Mouse (Mus musculus): Measurements from ENCODE around the gene Cdon.
A peak's percentile ranks its signal among the peaks of the same experiment; 100 is the strongest.

Gene Cdon

DNA sequence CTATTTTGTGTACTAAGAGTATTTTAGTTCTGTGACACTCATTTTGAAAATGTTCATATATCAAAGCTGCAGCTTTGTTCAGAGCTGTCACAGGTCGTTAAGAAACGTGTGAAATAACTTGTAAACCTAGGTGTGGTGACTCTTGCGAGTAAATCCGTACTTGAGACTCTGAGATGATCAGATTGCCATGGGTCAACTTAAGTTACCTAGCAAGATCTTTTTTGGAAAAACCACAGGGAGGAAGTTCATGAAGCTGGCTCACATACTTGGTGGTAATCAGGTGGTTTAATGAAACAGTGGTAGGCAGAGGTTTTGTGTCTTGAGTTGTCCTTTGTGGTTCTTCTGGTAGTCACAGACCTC is 72.8 kb downstream of the Cdon start:
- DNase-seq (ENCODE audit: low spot score): no peak

DNA sequence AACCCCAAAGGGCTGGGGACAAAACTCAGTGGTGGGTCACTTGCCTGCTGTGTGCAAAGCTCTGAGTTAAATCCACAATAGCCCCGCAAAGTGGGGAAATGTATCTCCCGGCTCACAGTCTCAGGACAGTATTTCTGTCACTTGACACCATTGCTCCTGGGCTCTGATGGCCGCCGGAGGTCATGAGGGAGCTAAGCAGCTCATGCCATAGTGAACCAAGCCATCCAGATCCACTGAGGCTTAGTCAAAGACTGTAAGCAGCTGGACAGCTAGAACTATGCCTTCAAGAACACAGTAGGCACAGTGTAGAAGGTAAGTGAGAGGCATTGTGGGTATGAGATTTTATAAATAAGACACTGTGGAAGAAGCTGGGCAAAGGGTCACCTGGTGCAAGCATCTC is 74.0 kb downstream of the Cdon start:
- no peak for DNase-seq (ENCODE audit: low spot score)

DNA sequence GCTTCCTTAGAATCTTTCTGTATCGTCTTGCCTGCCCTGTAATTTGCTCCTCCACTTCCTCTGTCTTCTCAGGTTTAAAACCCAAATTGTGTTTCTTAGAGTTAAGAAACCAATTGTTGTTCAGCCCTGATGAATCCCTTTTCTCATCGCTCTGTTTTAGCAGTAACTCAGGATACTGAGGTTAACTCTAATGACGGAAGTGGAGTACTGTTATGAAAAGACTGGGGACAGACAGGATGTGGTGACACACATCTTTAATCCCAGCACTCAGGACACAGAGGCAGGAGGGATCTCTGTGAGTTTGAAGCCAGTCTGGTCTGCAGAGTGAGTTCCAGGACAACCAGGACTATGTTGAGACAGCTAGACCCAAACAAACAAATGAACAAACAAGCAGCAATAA is 74.5 kb downstream of the Cdon start:
- no peak for DNase-seq (ENCODE audit: low spot score)

DNA sequence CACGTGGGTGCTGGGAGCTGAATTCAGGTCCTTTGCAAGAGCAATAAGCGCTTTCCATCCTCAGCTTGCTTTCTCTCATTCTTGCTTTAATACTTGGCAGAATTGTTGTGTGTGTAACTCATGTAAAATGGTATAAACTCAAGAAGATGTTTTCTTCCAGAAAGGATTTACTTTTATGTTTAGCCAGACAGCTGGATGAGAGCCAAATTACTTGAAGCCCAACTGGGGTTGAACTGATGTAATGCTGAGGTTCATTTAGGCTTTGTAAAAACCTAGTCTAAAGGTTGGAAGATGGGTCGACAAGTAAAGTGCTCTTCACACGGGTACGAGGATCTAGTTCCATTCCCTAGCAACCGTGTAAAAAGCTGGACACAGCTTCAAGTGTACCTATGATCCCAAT is 79.0 kb downstream of the Cdon start:
- no peak for DNase-seq (ENCODE audit: low spot score)

DNA sequence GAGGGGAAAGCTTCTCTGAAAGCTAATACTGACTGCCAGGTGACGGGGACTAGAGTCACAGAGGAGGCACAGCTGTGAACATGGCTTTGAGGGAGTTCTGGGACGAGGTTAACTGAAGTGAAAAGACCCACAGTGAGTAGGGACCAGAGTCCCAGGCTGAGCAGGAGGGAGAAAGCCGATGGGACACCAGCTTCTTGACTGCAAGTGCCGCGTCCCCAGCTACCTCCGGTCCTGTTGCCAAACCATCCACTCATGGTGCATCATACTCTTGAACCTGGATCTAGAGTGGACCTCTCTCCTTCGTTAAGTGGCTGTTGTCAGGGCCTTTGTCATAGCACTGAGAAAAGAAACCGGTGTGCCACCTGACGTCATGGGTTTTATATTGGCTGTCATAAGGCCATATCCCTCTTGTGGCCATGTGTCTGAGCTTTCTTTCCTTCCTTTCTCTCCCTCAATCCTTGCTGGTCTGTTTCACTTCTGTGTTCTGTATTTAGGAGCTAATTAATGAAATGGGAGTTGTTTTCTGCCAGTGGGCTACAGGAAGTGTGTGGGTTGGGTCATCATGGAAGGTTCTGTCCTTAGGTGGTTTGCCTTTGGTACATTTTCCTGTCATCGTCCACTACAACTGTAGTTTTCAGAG is 81.6 kb downstream of the Cdon start:
- no peak for DNase-seq (ENCODE audit: low spot score)

DNA sequence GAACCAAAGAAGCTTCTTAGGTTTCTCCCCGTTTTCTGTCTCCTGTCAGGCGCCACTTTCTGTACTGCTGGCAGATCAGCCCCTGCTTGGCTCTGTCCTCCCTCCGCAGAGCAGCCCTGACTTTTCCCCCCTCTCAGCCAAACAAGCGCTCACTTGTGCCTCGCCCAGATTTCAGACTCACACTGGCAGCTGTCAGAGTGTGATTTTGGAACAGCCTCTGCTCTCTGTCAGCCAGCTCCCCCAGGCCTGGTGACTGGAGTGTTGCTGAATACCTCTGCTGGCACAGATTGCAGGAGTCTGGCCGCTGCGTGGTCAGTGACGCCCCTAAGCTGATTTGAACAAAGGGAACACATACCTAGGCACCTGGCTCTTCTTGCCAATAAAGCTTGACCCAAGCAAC is 87.3 kb downstream of the Cdon start:
- no peak for DNase-seq (ENCODE audit: low spot score)

DNA sequence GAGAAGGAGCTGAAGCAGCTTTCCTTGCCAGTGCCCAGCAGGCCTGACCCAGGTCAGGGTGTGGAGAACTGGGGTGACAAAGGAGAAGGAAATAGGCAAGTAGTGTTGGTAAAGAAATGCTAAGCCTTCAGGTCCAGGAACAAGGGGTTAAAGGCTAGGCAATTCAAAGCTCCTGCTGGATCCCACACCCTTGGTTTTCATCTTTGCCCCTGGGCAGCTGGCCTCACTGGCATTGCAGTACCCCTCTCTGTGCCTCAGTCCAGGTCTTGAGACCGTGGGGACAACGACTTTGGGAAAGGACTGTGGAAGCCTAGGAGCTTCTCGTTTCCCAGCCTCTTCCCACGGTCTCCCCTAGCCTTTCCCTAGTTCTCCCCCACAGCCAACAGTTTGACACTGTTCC is 93.0 kb downstream of the Cdon start:
- DNase-seq (ENCODE audit: low spot score): no peak

DNA sequence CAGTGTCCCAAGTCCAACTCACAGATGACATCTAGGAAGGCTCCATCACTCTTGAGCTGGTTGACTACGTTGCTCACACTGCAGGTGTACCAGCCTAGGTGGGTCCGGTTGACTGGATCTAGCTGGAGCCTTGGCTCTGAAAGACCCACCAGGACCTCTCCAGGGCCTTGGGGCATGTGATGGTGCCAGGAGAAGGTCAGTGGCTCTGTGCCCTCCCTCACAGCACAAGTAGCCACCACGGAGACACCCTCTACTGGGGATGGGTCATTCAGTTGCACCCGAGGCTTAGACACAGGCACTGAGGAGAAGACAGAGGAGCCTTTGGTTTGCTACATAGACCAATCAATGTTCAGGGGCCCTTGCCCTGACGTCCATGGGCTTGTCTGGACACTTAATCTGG is 95.3 kb downstream of the Cdon start:
- no peak for DNase-seq (ENCODE audit: low spot score)

DNA sequence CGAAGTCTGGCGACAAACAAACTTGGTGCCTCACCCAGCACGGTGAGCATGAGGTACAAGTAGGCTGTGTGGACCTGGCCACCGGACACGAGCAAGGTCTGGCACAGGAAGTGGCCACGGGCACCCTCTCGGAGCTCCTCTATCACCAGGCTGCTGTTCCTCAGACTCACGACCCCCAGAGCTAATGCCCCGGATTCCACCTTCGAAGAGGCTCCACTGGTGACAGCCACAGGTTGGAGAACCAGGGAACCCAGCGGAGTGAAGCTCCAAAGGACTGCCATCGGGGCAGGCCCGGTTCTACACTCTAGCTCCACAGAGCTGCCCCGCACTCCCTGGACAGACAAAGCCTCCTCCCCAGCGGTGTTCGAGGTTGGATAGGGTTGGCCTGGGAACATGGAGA is 95.8 kb downstream of the Cdon start:
- no peak for DNase-seq (ENCODE audit: low spot score)

DNA sequence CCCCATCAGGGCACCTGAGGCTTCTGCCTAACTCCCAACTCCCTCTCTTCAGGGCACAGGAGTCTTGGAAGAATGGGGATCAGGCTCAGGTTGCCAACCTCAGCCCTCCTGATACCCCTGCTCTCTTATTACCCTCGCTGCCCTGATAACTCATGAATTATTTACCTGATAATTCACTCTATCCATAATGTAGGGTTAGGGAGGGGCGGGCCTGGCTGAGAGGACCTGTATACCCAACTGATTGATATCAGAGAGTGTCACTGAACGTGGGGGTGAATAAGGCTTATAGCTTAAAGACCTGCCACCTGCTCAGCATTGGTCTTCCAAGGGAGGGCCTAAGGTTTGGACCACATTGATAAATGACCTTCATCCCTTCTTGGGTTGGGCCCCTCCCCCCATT is 97.2 kb downstream of the Cdon start, which contains the start of gene Gm1113:
Gene Gm1113, minus strand, starts transcription at position 101 of the 400 bp plus-strand sequence.
- no peak for DNase-seq (ENCODE audit: low spot score)

DNA sequence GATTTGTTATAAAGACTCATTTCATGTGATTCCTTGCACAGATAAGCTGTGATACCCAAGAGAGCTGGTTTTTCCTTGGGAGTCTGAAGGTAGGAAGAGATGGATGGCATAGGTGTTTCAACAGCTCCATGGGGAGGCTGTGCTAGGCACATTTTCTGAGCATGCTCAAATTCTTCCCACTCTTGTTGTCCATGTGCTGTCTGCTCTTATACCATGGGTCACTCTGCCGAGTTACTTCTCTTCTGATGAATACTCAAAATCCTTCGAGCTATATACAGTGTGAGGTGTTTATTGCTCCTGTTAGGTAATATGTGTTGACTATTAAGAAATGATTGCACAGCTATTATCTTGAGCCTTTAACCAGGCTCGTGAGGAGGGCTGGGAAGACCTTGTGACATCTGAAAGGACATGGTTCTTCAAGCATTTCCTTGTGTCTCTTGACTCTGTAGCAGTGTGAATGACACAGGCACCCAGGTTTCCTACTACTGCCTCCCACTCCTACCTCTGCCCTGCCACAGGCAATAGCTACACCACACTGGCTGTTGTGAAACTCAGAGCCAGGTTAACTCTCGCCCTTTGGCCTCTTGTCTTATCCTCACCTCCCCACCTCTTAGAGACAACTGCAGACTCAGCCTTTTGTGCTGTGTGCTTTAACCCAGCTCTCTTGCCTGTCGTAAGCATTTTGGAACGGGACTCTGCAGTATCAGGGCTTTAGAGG is 99.9 kb downstream of the Cdon start:
- DNase-seq (ENCODE audit: low spot score): no peak

DNA sequence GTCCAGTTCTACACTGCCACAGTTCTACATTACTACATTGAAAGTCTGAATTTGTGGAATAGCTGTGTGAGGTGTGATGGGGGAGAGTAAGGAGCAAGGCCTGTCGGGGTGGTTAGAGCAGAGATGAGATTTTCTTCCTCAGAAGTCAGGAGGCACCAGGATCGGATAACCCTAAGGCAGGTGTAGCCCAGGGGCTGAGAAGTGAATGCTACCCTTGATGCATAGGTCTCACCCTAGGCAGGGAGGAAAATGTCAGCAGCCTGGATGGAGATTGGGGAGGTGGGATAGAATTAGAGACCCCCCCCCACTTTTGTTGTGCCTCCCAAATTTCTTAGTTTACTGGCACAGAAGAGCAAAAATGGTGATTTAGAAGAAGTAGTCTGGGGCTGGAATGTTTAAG is 101.3 kb downstream of the Cdon start:
- no peak for DNase-seq (ENCODE audit: low spot score)

DNA sequence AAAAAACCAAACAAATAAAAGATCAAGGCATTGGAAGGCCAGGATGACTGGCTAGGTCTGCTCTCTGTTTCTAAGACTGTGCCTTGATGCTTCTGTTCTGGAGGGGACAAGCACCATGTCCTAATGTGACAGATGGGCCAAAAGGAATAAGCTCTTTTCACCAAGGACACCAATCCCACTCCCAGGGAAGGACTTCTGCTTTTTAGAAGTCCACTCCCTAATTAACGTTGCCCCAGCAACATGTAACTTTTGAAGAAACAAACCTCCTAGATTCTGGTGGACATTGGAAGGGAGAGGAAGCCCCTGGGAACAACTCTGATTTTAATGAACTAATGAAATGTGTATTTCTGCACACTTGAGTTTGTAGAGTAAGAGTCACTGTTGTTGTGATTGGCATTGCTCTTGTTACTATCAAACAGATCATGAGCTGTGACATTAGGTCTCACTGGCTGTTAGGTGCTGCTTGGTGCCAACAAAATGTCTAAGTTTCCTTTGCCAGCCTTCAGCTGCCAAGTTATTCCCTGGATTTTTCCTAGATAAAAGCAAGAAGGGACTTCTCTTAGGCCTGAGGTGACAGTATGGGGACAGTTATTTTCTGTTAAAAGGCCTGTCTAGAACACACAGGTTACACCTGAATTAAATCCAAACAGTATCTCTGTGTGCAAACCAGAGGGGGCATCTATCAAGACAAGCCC is 102.0 kb downstream of the Cdon start:
- DNase-seq (ENCODE audit: low spot score): no peak

DNA sequence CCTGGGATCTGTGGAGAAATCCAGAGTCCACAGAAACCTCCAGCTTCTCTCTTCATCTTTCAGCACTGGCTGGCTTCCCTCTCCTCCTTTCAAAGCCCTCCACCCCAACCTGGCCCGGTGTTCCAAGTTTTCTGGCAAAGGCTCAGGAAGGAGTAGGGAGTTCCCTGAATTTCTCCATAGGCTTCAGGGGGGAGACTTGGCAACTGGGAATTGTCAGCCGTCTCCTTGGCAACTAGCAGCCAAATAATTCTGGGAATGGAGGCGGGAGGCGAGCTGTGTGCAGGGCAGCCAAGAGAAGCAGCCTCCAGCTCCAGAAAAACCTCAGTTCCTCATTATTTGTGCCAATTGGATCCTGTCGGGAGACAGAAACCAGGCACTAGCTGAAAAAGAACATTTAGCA is 102.6 kb downstream of the Cdon start:
- DNase-seq (ENCODE audit: low spot score): peak; percentile 38

DNA sequence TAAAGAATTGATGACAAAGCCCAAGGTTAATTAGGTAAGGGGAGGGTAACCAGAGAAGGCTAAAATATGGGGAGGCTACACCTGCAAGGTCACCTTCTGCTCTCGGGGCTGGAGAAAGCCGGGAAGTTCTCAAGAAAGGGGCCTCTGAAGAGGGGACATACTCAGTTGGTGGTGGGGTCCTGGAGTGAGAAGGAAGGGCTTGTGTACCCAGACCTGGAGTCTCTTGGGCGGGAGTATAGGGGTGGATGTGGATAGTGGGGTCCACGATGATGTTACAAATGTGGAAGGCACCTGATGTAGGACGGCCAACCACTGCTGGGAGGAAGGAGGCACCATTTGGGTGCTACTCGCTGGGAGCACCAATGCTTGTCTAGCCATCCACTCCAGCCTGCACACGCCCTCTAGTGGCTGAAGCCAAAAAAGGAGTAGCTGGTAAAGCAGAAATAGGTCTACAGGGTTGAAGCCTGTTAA is 103.0 kb downstream of the Cdon start:
- DNase-seq (ENCODE audit: low spot score): peak; percentile 67

DNA sequence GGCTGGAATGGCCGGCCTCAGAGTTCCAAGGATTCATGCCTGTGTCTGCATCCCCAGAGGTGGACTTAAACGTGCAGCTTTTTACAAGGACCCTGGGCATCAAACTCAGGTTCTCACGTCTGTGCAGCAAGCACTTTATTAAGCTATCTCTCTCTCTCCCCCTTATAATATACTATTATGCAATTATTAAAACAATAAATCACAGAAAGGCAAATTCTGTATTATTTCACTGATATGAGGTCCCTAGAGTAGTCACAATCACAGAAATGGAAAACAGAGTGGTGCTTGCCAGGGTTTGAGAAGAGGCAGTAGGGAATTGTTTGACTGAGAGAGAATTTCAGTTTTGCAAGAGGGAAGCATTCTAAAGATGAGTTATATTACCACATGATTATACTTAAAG is 108.2 kb downstream of the Cdon start:
- DNase-seq (ENCODE audit: low spot score): no peak

DNA sequence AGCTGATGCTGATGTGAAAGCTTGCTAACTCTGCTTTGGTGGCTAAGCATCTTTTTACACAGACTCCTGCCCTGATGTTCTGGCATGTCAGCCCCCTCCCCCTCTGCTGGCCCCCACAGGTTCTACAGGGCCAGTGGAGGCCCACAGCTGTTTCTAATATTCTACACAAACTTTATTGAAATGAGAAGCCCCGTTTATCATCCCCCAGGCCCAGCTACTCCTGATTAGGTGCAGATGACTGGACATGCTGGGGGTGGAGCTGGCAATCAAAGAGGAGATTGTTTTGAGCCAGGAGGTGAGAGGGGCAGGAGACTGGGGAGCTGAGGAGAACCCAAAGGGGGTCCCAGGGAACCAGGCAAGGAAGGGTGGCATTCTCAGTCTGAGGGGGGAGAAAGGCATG is 108.9 kb downstream of the Cdon start:
- no peak for DNase-seq (ENCODE audit: low spot score)

DNA sequence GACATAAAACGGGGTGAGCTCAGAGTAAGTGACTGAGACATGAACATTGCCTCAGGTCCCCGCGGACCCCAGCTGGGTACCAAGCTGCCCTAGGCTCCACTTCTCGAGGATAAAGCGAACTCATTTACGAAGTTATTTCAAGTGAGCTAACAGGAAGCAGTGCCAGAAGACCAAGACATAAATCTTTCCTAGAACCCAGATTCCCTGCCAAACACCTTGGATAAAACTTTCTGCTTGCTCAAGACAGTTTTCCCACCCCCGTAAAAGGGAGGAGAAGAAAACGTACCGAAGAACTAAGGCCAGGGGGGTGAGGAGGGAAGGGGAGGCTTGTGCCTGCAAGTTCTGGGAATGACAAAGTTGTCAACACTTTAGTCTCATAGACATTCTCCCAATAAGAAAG is 112.3 kb downstream of the Cdon start:
- no peak for DNase-seq (ENCODE audit: low spot score)

DNA sequence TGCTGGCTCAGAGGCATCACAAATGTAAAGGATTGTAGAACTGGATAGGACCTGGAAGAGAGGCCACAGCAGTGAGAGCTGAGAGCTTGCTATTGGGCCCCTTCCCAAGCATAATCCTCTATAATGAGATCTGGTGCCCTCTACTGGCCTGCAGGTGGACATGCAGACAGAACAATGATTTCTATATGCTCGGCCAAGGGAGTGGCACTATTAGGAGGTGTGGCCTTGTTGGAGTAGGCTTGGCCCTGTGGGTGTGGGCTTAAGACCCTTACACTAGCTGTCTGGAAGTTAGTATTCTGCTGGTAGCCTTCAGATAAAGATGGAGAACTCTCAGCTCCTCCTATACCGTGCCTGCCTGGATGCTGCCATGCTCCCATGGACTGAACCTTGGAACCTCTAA is 114.2 kb downstream of the Cdon start:
- DNase-seq (ENCODE audit: low spot score): no peak

DNA sequence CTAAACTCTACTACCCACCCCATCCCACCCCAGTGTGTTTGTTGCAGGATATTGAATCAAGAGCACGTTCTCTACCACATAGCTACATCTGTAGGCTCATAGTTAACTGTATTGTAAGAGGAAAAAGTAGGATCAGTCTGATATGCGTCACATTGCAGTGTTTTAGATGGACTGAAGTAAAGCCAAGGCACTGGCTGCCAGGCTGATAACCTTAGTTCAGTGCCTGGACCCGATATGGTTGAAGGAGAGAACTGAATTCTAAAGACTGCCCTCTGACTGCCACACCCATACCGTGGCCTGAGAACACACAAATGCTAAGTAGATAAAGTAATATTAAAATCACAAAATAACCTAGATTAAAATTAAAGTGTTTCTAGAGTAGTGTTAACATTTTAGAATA is 114.9 kb downstream of the Cdon start:
- DNase-seq (ENCODE audit: low spot score): no peak

DNA sequence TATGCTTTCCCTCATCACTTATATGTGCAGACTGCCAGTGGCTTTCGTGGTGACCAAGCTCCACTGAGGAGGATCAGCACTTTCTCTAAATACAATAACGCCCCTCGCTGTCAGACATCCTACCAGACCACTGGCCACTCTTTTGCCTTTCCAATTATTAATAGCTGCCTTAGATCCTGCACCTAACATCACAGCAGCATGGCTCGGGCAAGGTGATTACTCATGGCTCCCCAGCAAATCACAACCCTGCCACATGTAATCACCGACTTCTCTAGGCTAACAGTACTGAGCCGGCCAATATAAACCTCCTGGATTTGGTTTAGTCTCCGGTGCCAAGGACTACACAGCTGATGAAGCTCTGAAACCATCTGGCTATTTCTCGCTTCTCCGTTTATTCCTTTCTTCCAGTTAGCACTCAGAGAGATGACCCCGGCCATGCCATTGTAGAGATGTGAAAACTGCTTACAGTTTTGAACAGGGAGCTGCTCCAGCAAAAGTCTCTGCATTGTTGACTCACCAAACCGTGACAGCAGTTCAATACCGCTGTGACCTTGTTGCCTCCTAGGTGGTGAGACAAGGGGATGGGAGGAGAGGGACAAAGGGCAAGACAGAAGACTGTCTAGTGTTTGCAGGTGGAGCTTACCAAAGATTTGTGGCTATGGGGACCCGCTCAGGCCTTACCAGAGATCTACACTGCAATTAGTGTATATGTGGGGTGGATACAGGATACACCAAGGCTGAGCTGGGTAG is 118.2 kb downstream of the Cdon start:
- no peak for DNase-seq (ENCODE audit: low spot score)

DNA sequence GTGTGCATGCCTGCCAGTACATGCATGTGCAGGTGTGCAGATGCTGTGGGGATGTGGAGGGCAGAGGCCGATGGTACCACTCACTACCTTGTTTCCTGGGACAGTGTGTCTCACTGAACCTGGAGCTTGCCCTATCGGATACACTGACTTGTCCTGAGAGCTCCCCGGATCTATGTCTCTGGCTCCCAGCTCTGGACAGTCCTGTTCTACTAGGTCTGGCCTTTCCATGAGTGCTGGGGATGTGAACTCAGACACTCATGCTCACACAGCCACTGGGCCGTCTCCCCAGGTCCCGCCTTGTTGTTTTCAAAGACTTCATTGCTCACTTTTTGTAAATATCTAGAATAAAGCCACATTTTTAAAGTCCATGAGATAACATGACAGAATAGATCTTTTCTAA is 120.1 kb downstream of the Cdon start:
- DNase-seq (ENCODE audit: low spot score): no peak

DNA sequence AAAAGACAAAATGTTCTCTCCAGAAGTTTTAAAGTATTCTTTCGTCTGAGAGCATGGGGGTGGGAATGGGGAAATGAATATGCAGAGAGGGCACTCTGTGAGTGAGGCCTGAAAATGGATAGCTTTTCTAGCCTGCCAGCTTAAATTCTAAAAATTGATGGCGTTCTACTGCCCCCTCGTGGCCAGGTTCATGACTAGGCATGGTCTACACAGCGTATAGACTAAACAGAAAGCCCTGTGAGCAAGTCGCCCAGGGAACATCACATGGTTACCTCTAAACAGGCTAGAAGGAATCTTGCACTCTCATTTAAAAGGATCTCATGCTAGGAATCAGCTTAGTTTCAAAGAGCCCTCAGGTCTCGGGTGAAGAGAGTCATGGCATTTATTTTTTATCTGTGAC is 120.6 kb downstream of the Cdon start:
- DNase-seq (ENCODE audit: low spot score): peak; percentile 47

Data from left cerebral cortex, adult 11 months (tissue).